Mouse (Mus musculus) neural tube, embryonic 14.5 days (tissue): Measurements from ENCODE around the gene Mef2a. TPM values are rescaled to one million over a fixed set of nuclear protein-coding genes. Genes with fewer than 3 reads are reported as not detected.

Experiments
- ATAC-seq: fragments of 200-750 bp; cut with Nextera tagmentation; 2 replicates; pipeline ENCODE4 v1.8.0; 2017; ENCODE audit warnings: low read depth, mild to moderate bottlenecking, moderate TSS enrichment, moderate library complexity
- H3K27ac ChIP-seq: fragments of 300-500 bp; sonication (generic); 2 replicates; pipeline ENCODE4 v1.5.1; 2014; ENCODE audit warnings: low read depth, mild to moderate bottlenecking, control low read depth, low read length, moderate library complexity, mixed read lengths
- H3K27me3 ChIP-seq: fragments of 300-500 bp; sonication (generic); 2 replicates; pipeline ENCODE4 v1.6.1; 2014; ENCODE audit warnings: low read length; ENCODE audit not compliant: control insufficient read depth, insufficient read depth
- H3K36me3 ChIP-seq: fragments of 300-500 bp; sonication (generic); 2 replicates; pipeline ENCODE4 v1.6.1; 2014; ENCODE audit warnings: low read length, mixed read lengths; ENCODE audit not compliant: control insufficient read depth, insufficient read depth
- H3K4me1 ChIP-seq: fragments of 300-500 bp; sonication (generic); 2 replicates; pipeline ENCODE4 v1.6.1; 2014; ENCODE audit warnings: low read length; ENCODE audit not compliant: control insufficient read depth, insufficient read depth
- H3K4me2 ChIP-seq: fragments of 300-500 bp; sonication (generic); 2 replicates; pipeline ENCODE4 v1.6.1; 2014; ENCODE audit warnings: mild to moderate bottlenecking, low read depth, low read length, control low read depth
- H3K4me3 ChIP-seq: fragments of 300-500 bp; sonication (generic); 2 replicates; pipeline ENCODE4 v1.5.1; 2014; ENCODE audit warnings: low read depth, low read length, control low read depth, mixed read lengths
- H3K9ac ChIP-seq: fragments of 300-500 bp; sonication (generic); replicated peaks from 2 replicates; pipeline ENCODE4 v1.6.1; 2014; ENCODE audit warnings: low read depth, mild to moderate bottlenecking, control low read depth, low read length, mixed read lengths
- H3K9me3 ChIP-seq: fragments of 300-500 bp; sonication (generic); 2 replicates; pipeline ENCODE4 v1.6.1; 2016; ENCODE audit warnings: low read length; ENCODE audit not compliant: control insufficient read depth
- WGBS: fragments of 180-500 bp; shearing (Covaris S2); extraction: QIAGEN DNeasy Blood & Tissue Kit; methylation state at CpG from one replicate; pipeline ENCODE4 v1.1.7; 2014; 5-methylcytosine and 5-hydroxymethylcytosine counted together
- polyA plus RNA-seq: library from polyadenylated mRNA; unstranded; fragments of >200 nt; fragmentation: Nextera tagmentation; extraction: Ambion mirVana; gene quantifications from 2 replicates; pipeline ENCODE4 v1.2.1, GENCODE M21; 2014

Mef2a gene
- polyA plus RNA-seq, 1 experiment from 2014 or later, result 45.1 TPM

- 73% methylated on average over 2 of the region's 2 CpGs for WGBS
- no peaks in the 10 kb centered on the region for H3K9me3 ChIP-seq
- H3K4me3 ChIP-seq, result no peak overlapping the region
- H3K27me3 ChIP-seq, result no peaks in the 10 kb centered on the region
- H3K4me2 ChIP-seq, result no peak overlapping the region
- no peaks in the 10 kb centered on the region for H3K36me3 ChIP-seq
- H3K9ac ChIP-seq, result no peak overlapping the region
- ATAC-seq, result no peak
- no peaks in the 10 kb centered on the region for H3K4me1 ChIP-seq
- H3K27ac ChIP-seq, result no peak overlapping the region
These were observed 31.5 kb upstream of the Mef2a start for GRCm38 (mm10) chr7:67404176-67404575.

GRCm38 (mm10) chr7:67402353-67402752 is 29.7 kb upstream of the Mef2a start:
- Histone ChIP-seq H3K4me2 (no peak overlapping the region), H3K9me3 (no peaks in the 10 kb centered on the region), H3K4me1 (no peaks in the 10 kb centered on the region), H3K4me3 (no peak overlapping the region), H3K36me3 (no peaks in the 10 kb centered on the region), H3K27ac (no peak overlapping the region), H3K27me3 (no peaks in the 10 kb centered on the region), H3K9ac (no peak overlapping the region)
- 85% methylated on average over 7 of the region's 7 CpGs for WGBS
- ATAC-seq, result no peak

GRCm38 (mm10) chr7:67401379-67401778 is 28.7 kb upstream of the Mef2a start:
- Histone ChIP-seq H3K36me3 (no peaks in the 10 kb centered on the region), H3K4me2 (no peak overlapping the region), H3K4me3 (no peak overlapping the region), H3K4me1 (no peaks in the 10 kb centered on the region), H3K27me3 (no peaks in the 10 kb centered on the region), H3K27ac (no peak overlapping the region), H3K9ac (no peak overlapping the region), H3K9me3 (no peaks in the 10 kb centered on the region)
- 59% methylated on average over 5 of the region's 5 CpGs for WGBS
- no peak for ATAC-seq

GRCm38 (mm10) chr7:67390760-67391159 is 18.1 kb upstream of the Mef2a start:
- no peak overlapping the region for H3K4me3 ChIP-seq
- WGBS, result 76% methylated on average over 5 of the region's 5 CpGs
- H3K9me3 ChIP-seq, result no peaks in the 10 kb centered on the region
- H3K9ac ChIP-seq, result no peak overlapping the region
- H3K4me1 ChIP-seq, result no peaks in the 10 kb centered on the region
- H3K36me3 ChIP-seq, result no peaks in the 10 kb centered on the region
- H3K27ac ChIP-seq, result no peak overlapping the region
- H3K4me2 ChIP-seq, result no peak overlapping the region
- ATAC-seq, result no peak
- H3K27me3 ChIP-seq, result no peaks in the 10 kb centered on the region

- Histone ChIP-seq H3K4me3 (no peak overlapping the region), H3K27me3 (no peaks in the 10 kb centered on the region), H3K4me1 (no peaks in the 10 kb centered on the region), H3K27ac (no peak overlapping the region), H3K9me3 (no peaks in the 10 kb centered on the region), H3K4me2 (no peak overlapping the region), H3K9ac (no peak overlapping the region), H3K36me3 (no peaks in the 10 kb centered on the region)
- WGBS, result 76% methylated on average over 7 of the region's 7 CpGs
- no peak for ATAC-seq
These were observed 17.4 kb upstream of the Mef2a start for GRCm38 (mm10) chr7:67390095-67390494.

GRCm38 (mm10) chr7:67384942-67385872 is 12.5 kb upstream of the Mef2a start:
- H3K27ac ChIP-seq, result no peak overlapping the region
- no peak overlapping the region for H3K9ac ChIP-seq
- H3K4me2 ChIP-seq, result no peak overlapping the region
- 86% methylated on average over 6 of the region's 6 CpGs for WGBS
- H3K4me3 ChIP-seq, result no peak overlapping the region
- no peaks in the 10 kb centered on the region for H3K27me3 ChIP-seq
- no peaks in the 10 kb centered on the region for H3K9me3 ChIP-seq
- no peaks in the 10 kb centered on the region for H3K36me3 ChIP-seq
- H3K4me1 ChIP-seq, result no peaks in the 10 kb centered on the region
- ATAC-seq, result no peak

GRCm38 (mm10) chr7:67380174-67381129 is 7.8 kb upstream of the Mef2a start:
- no peak overlapping the region for H3K4me3 ChIP-seq
- H3K9me3 ChIP-seq, result no peaks in the 10 kb centered on the region
- no peaks in the 10 kb centered on the region for H3K36me3 ChIP-seq
- no peaks in the 10 kb centered on the region for H3K4me1 ChIP-seq
- 91% methylated on average over 6 of the region's 6 CpGs for WGBS
- H3K27me3 ChIP-seq, result no peaks in the 10 kb centered on the region
- no peak overlapping the region for H3K4me2 ChIP-seq
- ATAC-seq, result no peak
- H3K27ac ChIP-seq, result no peak overlapping the region
- no peak overlapping the region for H3K9ac ChIP-seq

GRCm38 (mm10) chr7:67376796-67377195 is 4.1 kb upstream of the Mef2a start:
- 88% methylated on average over 6 of the region's 6 CpGs for WGBS
- Histone ChIP-seq H3K4me1 (no peaks in the 10 kb centered on the region), H3K9me3 (no peaks in the 10 kb centered on the region), H3K9ac (no peak overlapping the region), H3K27ac (no peak overlapping the region), H3K4me3 (no peak overlapping the region), H3K4me2 (no peak overlapping the region), H3K36me3 (no peaks in the 10 kb centered on the region), H3K27me3 (no peaks in the 10 kb centered on the region)
- no peak for ATAC-seq

- ATAC-seq, result no peak
- H3K27me3 ChIP-seq, result no peaks in the 10 kb centered on the region
- H3K4me3 ChIP-seq, result no peak overlapping the region
- H3K9me3 ChIP-seq, result no peaks in the 10 kb centered on the region
- no peak overlapping the region; the same call in 1 of the 2 replicates for H3K9ac ChIP-seq
- H3K27ac ChIP-seq, result peak overlapping the region; percentile 100
- H3K4me1 ChIP-seq, result no peaks in the 10 kb centered on the region
- peak overlapping the region; percentile 98 for H3K4me2 ChIP-seq
- H3K36me3 ChIP-seq, result no peaks in the 10 kb centered on the region
- WGBS, result 48% methylated on average over 5 of the region's 5 CpGs
These were observed 1.3 kb upstream of the Mef2a start for GRCm38 (mm10) chr7:67373975-67374374.
